Comparison of ENCODE assay signal across 20 mouse cellular contexts in the genomic region with DNA sequence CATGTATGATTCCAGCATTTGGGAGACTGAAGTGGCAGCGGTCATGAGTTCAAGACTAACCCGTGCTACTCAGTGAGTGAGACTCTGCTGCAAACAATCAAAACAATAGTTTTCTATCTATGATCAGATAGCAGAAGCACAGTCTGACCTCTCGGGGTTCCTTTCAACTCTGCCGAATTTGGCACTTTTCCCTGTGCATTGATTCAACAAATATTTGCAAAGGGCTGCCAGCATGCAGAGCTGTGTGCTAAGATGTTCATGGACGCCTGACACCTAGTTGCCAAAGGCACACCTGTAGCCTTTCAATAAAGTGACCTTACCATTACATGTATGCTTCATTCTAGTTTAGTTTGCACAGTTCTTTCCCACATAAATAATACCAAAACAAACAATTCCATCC.
"Had no signal": no experiment of that assay in that cellular context is flagged by ENCODE, and none has a peak within 500 bp of the region (broad histone marks: within the 10 kb centered on the region; RNA-seq: fewer than 3 reads in every experiment).

No protein-coding gene starts in this region.

- DNase-seq: kidney, adult 18-20 months; kidney, adult 9 months; kidney, postnatal 25 days; layer of hippocampus, postnatal 36 days; lung, embryonic 14.5 days; right cerebral cortex, adult 18-20 months; right cerebral cortex, postnatal 14 days; right cerebral cortex, postnatal 4 days; thymus, adult 18-20 months; thymus, postnatal 36 days had no signal

- H3K27ac ChIP-seq: intestine, embryonic 15.5 days; kidney, postnatal 0 days; left cerebral cortex, adult 2 months; macrophage; midbrain, embryonic 12.5 days; midbrain, embryonic 15.5 days; neural tube, embryonic 12.5 days; neural tube, embryonic 15.5 days had no signal

- H3K36me3 ChIP-seq: intestine, embryonic 15.5 days; midbrain, embryonic 12.5 days; midbrain, embryonic 15.5 days; neural tube, embryonic 12.5 days; neural tube, embryonic 15.5 days had no signal

- H3K4me1 ChIP-seq: intestine, embryonic 15.5 days; midbrain, embryonic 12.5 days; neural tube, embryonic 12.5 days; neural tube, embryonic 15.5 days had no signal

- H3K9ac ChIP-seq: intestine, embryonic 15.5 days; lung, embryonic 14.5 days; midbrain, embryonic 12.5 days; midbrain, embryonic 15.5 days; neural tube, embryonic 12.5 days; neural tube, embryonic 15.5 days had no signal

- H3K27me3 ChIP-seq: intestine, embryonic 15.5 days; midbrain, embryonic 12.5 days; midbrain, embryonic 15.5 days; neural tube, embryonic 12.5 days; neural tube, embryonic 15.5 days had no signal

- H3K4me3 ChIP-seq: intestine, embryonic 15.5 days; left cerebral cortex, adult 2 months; midbrain, embryonic 12.5 days; midbrain, embryonic 15.5 days; neural tube, embryonic 12.5 days; neural tube, embryonic 15.5 days had no signal

- H3K9me3 ChIP-seq: intestine, embryonic 15.5 days; midbrain, embryonic 12.5 days; midbrain, embryonic 15.5 days; neural tube, embryonic 12.5 days; neural tube, embryonic 15.5 days had no signal

- H3K4me2 ChIP-seq: intestine, embryonic 15.5 days; lung, embryonic 14.5 days; midbrain, embryonic 12.5 days; midbrain, embryonic 15.5 days; neural tube, embryonic 12.5 days; neural tube, embryonic 15.5 days had no signal

- ATAC-seq: hindbrain, embryonic 16.5 days; intestine, embryonic 15.5 days; lung, postnatal 0 days; midbrain, embryonic 15.5 days had no signal
